Mouse (Mus musculus) MEL (cell line): Measurements from ENCODE around the gene Gm853.

Experiments
- CHD2 ChIP-seq: IDR thresholded peaks from 2 replicates; pipeline ENCODE4 v1.6.1; 2011; ENCODE audit warnings: low read length, improper control_type of control experiment
- CTCF ChIP-seq, 3 experiments: IDR thresholded peaks in 2 of 3; conservative IDR thresholded peaks in 1 of 3; 2 replicates each; pipeline ENCODE4 v1.5.1; 2011 to 2012; ENCODE audit warnings: low read length in 3 of 3, low read depth in 2 of 3, mild to moderate bottlenecking in 2 of 3, improper control_type of control experiment in 1 of 3, inconsistent platforms in 1 of 3, mixed read lengths in 1 of 3, moderate library complexity in 1 of 3; ENCODE audit not compliant: control insufficient read depth in 1 of 3, insufficient read depth in 1 of 3, poor library complexity in 1 of 3, severe bottlenecking in 1 of 3
- E2F4 ChIP-seq: IDR thresholded peaks from 2 replicates; pipeline ENCODE4 v1.6.1; 2011; ENCODE audit warnings: low read depth, low read length, improper control_type of control experiment, borderline replicate concordance
- ETS1 ChIP-seq: IDR thresholded peaks from 2 replicates; pipeline ENCODE4 v1.6.1; 2012; ENCODE audit warnings: low read depth, mild to moderate bottlenecking, inconsistent platforms, low read length, improper control_type of control experiment, moderate library complexity
- GATA1 ChIP-seq: IDR thresholded peaks from 2 replicates; pipeline ENCODE4 v1.6.1; 2011; ENCODE audit warnings: low read depth, low read length, improper control_type of control experiment
- HCFC1 ChIP-seq: IDR thresholded peaks from 2 replicates; pipeline ENCODE4 v1.6.1; 2012; ENCODE audit warnings: low read depth, mild to moderate bottlenecking, inconsistent platforms, low read length, improper control_type of control experiment, moderate library complexity
- MAX ChIP-seq: IDR thresholded peaks from 2 replicates; pipeline ENCODE4 v1.6.1; 2011; ENCODE audit warnings: low read length, improper control_type of control experiment
- MYB ChIP-seq: IDR thresholded peaks from 2 replicates; pipeline ENCODE4 v1.6.1; 2011; ENCODE audit warnings: mild to moderate bottlenecking, low read depth, low read length, improper control_type of control experiment
- TAL1 ChIP-seq: IDR thresholded peaks from 2 replicates; pipeline ENCODE4 v1.6.1; 2012; ENCODE audit warnings: mild to moderate bottlenecking, inconsistent platforms, low read length, moderate library complexity, mixed read lengths
- ZC3H11A ChIP-seq: IDR thresholded peaks from 2 replicates; pipeline ENCODE4 v1.6.1; 2012; ENCODE audit warnings: low read depth, mild to moderate bottlenecking, inconsistent platforms, low read length, improper control_type of control experiment

DNA sequence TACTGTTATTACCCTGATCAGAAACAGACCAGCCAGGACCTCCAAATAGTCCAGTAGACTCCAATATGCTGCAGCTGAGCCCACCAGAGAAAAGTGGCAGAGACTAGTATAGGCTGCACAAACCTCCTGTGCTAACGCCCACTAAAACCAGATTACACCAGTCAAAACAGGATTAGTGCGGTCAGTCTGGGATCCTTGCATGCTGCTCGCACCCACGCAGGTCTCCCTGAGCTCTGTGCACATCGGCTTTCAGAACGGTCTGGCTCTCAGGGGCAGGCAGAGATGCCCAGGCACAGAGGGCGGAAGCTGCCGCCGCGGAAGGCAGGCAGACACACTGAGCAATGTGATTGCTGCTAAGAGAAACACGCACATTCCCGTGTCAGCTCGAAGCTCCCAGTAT is 39.2 kb downstream of the Gm853 start:
- TF ChIP-seq CTCF (IDR thresholded peaks at IDR 0.05 in 2 of 3, conservative IDR thresholded peaks at IDR 0.05 in 1 of 3; ENCODE audit: control insufficient read depth in 1 of 3, insufficient read depth in 1 of 3, low read depth in 2 of 3, low read length in 3 of 3, poor library complexity in 1 of 3, severe bottlenecking in 1 of 3) (no peak), E2F4 (no peak), MYB (no peak), ETS1 (no peak), ZC3H11A (no peak), MAX (no peak), GATA1 (no peak), CHD2 (no peak), TAL1 (no peak), HCFC1 (no peak)
